Mouse (Mus musculus) liver, postnatal 0 days (tissue): ENCODE measurements around the gene Chsy1. TPM values are rescaled to one million over a fixed set of nuclear protein-coding genes. Genes with fewer than 3 reads are reported as not detected.

ENCODE experiments used
- ATAC-seq: fragments of 200-750 bp; cut with Nextera tagmentation; 2 replicates; pipeline ENCODE4 v1.8.0; 2017; ENCODE audit warnings: mild to moderate bottlenecking, moderate library complexity
- DNase-seq: peaks from one replicate; pipeline ENCODE4 v3.0.0-alpha.2; 2016
- H3K27ac ChIP-seq: fragments of 300-500 bp; sonication (generic); 2 replicates; pipeline ENCODE4 v1.5.1; 2014; ENCODE audit warnings: antibody characterized with exemption, moderate library complexity, mild to moderate bottlenecking, low read depth
- H3K27me3 ChIP-seq: fragments of 300-500 bp; sonication (generic); 2 replicates; pipeline ENCODE4 v1.6.1; 2014; ENCODE audit warnings: low read length, control low read depth, mixed read lengths; ENCODE audit not compliant: insufficient read depth
- H3K36me3 ChIP-seq: fragments of 300-500 bp; sonication (generic); replicated peaks from 2 replicates; pipeline ENCODE4 v1.6.1; 2014; ENCODE audit warnings: mild to moderate bottlenecking, control low read depth, low read length, moderate library complexity, mixed read lengths; ENCODE audit not compliant: insufficient read depth
- H3K4me1 ChIP-seq: fragments of 300-500 bp; sonication (generic); 2 replicates; pipeline ENCODE4 v1.6.1; 2014; ENCODE audit warnings: antibody characterized with exemption, mild to moderate bottlenecking, control low read depth; ENCODE audit not compliant: insufficient read depth
- H3K4me2 ChIP-seq: fragments of 300-500 bp; sonication (generic); 2 replicates; pipeline ENCODE4 v1.6.1; 2014; ENCODE audit warnings: low read depth, mild to moderate bottlenecking, low read length, moderate library complexity, mixed read lengths
- H3K4me3 ChIP-seq: fragments of 300-500 bp; sonication (generic); 2 replicates; pipeline ENCODE4 v1.5.1; 2014; ENCODE audit warnings: low read depth, low read length
- H3K9ac ChIP-seq: fragments of 300-500 bp; sonication (generic); replicated peaks from 2 replicates; pipeline ENCODE4 v1.6.1; 2014; ENCODE audit warnings: mild to moderate bottlenecking, moderate library complexity
- H3K9me3 ChIP-seq: fragments of 300-500 bp; sonication (generic); 2 replicates; pipeline ENCODE4 v1.6.1; 2016; ENCODE audit warnings: mild to moderate bottlenecking, control low read depth, low read length, mixed read lengths
- CTCF ChIP-seq: sonication (generic); IDR thresholded peaks from 2 replicates; pipeline ENCODE4 v1.5.1; 2016; ENCODE audit warnings: antibody characterized with exemption, low read depth
- EP300 ChIP-seq: IDR thresholded peaks from 2 replicates; pipeline ENCODE4 v1.6.1; 2016; ENCODE audit warnings: antibody characterized with exemption, low read depth, mild to moderate bottlenecking
- WGBS: fragments of 180-500 bp; shearing (Covaris S2); extraction: QIAGEN DNeasy Blood & Tissue Kit; methylation state at CpG from one replicate; pipeline ENCODE4 v1.1.7; 2014; ENCODE audit not compliant: insufficient replicate concordance; 5-methylcytosine and 5-hydroxymethylcytosine counted together
- polyA plus RNA-seq: library from polyadenylated mRNA; unstranded; fragments of >200 nt; fragmentation: Nextera tagmentation; extraction: Ambion mirVana; gene quantifications from 2 replicates; pipeline ENCODE4 v1.2.1, GENCODE M21; 2015

The Chsy1 gene
- polyA plus RNA-seq, 1 experiment from 2014 or later = 5.0 TPM

DNA sequence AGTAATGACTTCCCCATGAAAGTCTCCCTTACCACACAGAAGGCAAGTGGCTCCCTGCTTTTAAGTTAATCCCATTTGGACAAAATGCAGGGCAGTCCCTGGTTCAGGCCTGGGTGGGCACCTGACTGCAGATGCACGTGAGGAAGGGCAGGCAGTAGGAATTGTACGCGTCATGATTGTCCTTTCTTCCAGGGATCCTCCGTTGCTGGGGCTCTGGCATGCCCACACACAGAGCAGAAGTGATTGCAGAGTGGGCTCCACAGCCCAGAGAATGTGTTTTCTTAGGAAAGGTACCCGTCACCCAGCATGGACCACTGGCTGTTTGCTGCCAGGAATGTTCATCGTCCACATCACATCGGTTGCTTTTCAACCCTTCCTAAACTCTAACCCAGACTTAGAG lies 53.2 kb downstream of the Chsy1 start:
- TF ChIP-seq EP300 = no peak
- H3K9me3 ChIP-seq = no peaks in the 10 kb centered on the region
- H3K27me3 ChIP-seq = no peaks in the 10 kb centered on the region

GRCm38 (mm10) chr7:66162981-66163380 lies 53.7 kb downstream of the Chsy1 start:
- Histone ChIP-seq H3K4me1 (peaks cover under 1% of the 10 kb centered on the region; the same call in 1 of the 2 replicates), H3K27ac (no peak overlapping the region), H3K4me3 (no peak overlapping the region), H3K9ac (no peak overlapping the region), H3K36me3 (no peaks in the 10 kb centered on the region), H3K4me2 (no peak overlapping the region), H3K9me3 (no peaks in the 10 kb centered on the region), H3K27me3 (no peaks in the 10 kb centered on the region)
- WGBS = 86% methylated on average over 1 of the region's 1 CpGs
- no peak for DNase-seq
- no peak for ATAC-seq
- TF ChIP-seq EP300 = no peak
- no peak for TF ChIP-seq CTCF

More for the DNA sequence above, 53.2 kb downstream of the Chsy1 start:
- 89% methylated on average over 7 of the region's 7 CpGs for WGBS
- H3K4me2 ChIP-seq = no peak overlapping the region
- no peak overlapping the region for H3K27ac ChIP-seq
- no peaks in the 10 kb centered on the region for H3K36me3 ChIP-seq
- H3K4me3 ChIP-seq = no peak overlapping the region
- DNase-seq (no peak), ATAC-seq (no peak)
- H3K9ac ChIP-seq = no peak overlapping the region
- peaks cover 2% of the 10 kb centered on the region; the same call in 1 of the 2 replicates for H3K4me1 ChIP-seq

DNA sequence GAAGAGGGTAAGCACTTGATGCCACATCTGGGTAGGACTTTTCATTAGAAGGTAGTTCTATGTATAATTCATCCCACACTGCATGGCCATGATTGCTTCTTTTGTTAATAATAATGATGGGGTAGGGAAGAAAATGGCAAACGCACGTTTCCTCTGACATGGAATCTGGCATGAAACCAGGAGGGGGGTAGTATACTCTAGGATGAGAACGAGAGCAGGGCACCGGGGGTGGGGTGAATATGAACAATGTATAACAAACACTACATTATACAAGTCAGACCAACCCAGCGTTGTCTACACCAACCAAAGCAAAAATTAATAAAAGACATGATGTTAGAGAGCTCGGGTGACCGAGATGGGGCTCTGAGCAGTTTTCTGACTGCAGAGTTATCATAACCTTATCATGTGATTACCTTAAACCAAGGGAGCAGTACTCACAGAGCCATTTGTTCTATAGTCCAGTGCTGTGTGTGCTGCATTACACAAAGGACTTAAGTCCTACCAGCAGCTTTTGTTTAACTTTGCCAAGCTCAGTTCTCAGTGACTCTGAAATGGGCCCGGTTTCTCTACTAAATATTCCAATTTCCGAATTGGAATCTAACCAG lies 55.2 kb downstream of the Chsy1 start:
- Histone ChIP-seq H3K4me2 (no peak overlapping the region), H3K36me3 (no peaks in the 10 kb centered on the region), H3K4me3 (no peak overlapping the region), H3K27me3 (no peaks in the 10 kb centered on the region), H3K9ac (no peak overlapping the region), H3K27ac (no peak overlapping the region), H3K4me1 (no peaks in the 10 kb centered on the region), H3K9me3 (no peaks in the 10 kb centered on the region)
- 80% methylated on average over 9 of the region's 9 CpGs for WGBS
- ATAC-seq (no peak), DNase-seq (no peak)
- TF ChIP-seq CTCF (no peak), EP300 (no peak)

DNA sequence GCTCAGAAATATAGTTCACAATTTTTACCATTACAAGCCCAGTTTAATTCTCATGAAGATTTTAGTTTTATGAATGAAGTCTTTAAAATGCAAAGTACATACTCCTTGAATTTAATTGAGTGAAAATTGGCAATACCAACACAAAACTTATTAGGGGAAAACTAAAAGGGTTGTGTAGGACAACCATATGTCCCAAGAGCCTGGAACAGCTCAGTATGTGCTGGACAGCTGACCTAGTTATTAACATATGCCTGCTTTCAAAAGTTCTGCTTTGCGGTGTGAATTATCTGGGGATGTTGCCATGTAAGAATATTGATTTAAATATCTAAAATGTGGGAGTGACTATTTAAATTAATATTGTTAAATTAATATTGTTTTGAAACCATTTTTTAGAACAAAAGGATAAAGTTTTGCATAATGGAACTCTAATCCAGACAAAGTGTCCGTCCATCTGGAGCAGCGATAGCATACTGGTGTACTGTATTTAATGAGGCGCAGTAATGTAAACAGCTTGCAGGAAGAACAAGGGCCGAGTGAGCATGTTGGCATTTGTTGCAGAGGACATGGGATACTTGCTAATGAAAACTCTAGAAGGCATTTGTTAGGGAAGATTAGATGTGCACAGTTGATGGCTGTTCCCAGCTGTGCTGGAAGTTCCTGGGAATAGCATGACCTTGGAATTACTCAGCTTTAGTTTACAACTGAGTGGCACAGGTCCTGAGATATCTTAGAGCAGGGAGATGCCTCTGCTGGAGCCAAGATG lies 55.9 kb downstream of the Chsy1 start:
- H3K27ac ChIP-seq = no peak overlapping the region
- no peak overlapping the region for H3K4me3 ChIP-seq
- WGBS = 80% methylated on average over 5 of the region's 5 CpGs
- DNase-seq (no peak), ATAC-seq (no peak)
- H3K27me3 ChIP-seq = no peaks in the 10 kb centered on the region
- H3K4me1 ChIP-seq = no peaks in the 10 kb centered on the region
- H3K9me3 ChIP-seq = no peaks in the 10 kb centered on the region
- TF ChIP-seq EP300 (no peak), CTCF (no peak)
- H3K36me3 ChIP-seq = no peaks in the 10 kb centered on the region
- H3K9ac ChIP-seq = no peak overlapping the region
- no peak overlapping the region for H3K4me2 ChIP-seq

DNA sequence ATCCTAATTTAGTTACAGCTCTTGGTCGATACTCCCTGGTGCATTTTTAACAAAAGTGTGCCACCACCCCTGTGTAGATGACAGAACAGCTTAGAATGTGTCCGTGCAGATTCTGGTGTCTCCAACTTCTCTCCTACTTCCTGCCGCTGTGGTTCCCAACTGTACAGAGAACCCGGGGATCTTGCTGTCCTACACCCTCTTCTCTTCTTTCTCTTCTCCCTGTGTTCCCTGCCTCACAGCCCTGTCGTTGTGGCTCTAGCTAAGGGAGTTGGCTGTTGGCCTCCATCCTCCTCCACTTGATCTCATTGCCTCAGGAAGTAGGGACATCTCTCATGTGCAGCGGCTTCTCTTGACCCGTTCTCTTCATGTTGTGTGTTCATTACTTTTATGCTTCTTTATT lies 59.6 kb downstream of the Chsy1 start:
- Histone ChIP-seq H3K4me2 (no peak overlapping the region), H3K4me1 (no peaks in the 10 kb centered on the region), H3K27ac (no peak overlapping the region), H3K4me3 (no peak overlapping the region), H3K36me3 (peaks cover 23% of the 10 kb centered on the region), H3K9me3 (no peaks in the 10 kb centered on the region), H3K27me3 (no peaks in the 10 kb centered on the region), H3K9ac (no peak overlapping the region)
- 78% methylated on average over 7 of the region's 7 CpGs for WGBS
- no peak for DNase-seq
- ATAC-seq = no peak
- TF ChIP-seq CTCF (no peak), EP300 (no peak)

DNA sequence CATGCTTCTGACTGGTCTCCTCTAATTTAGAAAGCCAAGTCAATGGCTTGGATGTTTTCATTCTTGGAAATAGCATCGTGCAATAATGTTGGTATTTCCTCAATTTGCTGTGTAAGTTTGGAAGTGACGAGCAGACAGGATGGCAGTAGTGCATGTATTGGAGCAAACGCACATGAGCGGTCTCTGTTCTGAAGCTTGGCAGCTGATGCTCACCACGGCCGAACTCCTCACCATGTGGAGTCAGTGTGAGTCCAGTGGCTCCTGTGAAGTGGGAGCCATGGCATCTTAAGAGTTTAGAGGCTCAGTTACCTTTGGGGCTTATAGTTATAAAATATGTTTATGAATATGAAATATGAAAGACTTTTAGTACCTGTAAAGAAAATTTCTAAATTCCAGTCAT lies 60.2 kb downstream of the Chsy1 start:
- TF ChIP-seq EP300 = no peak
- no peak for TF ChIP-seq CTCF
- no peak for ATAC-seq

More for the DNA sequence above, 60.2 kb downstream of the Chsy1 start:
- no peak overlapping the region for H3K4me3 ChIP-seq
- H3K27ac ChIP-seq = no peak overlapping the region
- H3K27me3 ChIP-seq = no peaks in the 10 kb centered on the region
- peaks cover 26% of the 10 kb centered on the region for H3K36me3 ChIP-seq
- no peaks in the 10 kb centered on the region for H3K9me3 ChIP-seq
- WGBS = 69% methylated on average over 6 of the region's 6 CpGs
- H3K9ac ChIP-seq = no peak overlapping the region
- no peak overlapping the region for H3K4me2 ChIP-seq
- no peak for DNase-seq
- H3K4me1 ChIP-seq = no peaks in the 10 kb centered on the region
